Mouse (Mus musculus) heart, postnatal 14 days (tissue): ENCODE results near the gene Parp14. TPM values are rescaled to one million over a fixed set of nuclear protein-coding genes. Genes with fewer than 3 reads are reported as not detected.

Experiments
- DNase-seq, 2 experiments: peaks; one replicate each; pipeline ENCODE4 v3.0.0; 2021 to 2022
- intact Hi-C: fragments of 180-260 bp; cut with DNase I; formaldehyde crosslinking; loops from one replicate; pipeline ENCODE4 v1.15.1; 2025
- total RNA-seq, 2 experiments: library from RNA; stranded (reverse); gene quantifications; 2 replicates each; pipeline ENCODE4 v1.2.3; 2021

The Parp14 gene
- total RNA-seq, 2 experiments from 2014 or later, result 9.8 to 10.0 TPM

- intact Hi-C loops, result loop anchor here (10.0 kb wide), 1 partner anchor 172 kb away; the partner anchor contains the start of gene Wdr5b
- DNase-seq, result no peak
These were observed 1.2 kb upstream of the Parp14 start for GRCm38 (mm10) chr16:35872410-35873006.

DNA sequence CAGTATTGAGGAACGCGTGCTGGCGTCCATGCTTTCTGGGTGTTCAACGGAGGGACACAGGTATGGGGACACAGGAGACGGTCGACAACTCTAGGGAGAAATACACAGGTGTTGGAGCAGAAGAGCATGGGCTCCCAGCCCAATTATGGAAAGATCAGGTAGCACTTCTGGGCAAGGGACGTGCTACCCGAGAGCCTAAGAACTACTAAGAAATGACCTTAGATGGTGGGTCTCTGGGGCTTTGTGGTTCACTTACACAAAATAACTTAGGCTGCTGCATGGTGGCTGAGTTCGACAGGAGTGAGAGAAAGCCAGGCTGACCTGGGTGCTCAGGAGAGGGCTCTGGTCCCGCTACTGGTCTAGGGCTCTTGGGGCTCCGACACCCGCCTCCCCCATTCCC lies 554 bp upstream of the Parp14 start:
- DNase-seq, result no peak
- intact Hi-C loops, result loop anchor here (10.0 kb wide), 1 partner anchor 173 kb away; the partner anchor contains the start of gene Wdr5b

- DNase-seq, result no peak
- intact Hi-C loops, result loop anchor here (10.0 kb wide), 1 partner anchor 174 kb away; the partner anchor contains the start of gene Wdr5b
These were observed 730 bp downstream of the Parp14 start for GRCm38 (mm10) chr16:35870581-35871047.

GRCm38 (mm10) chr16:35869656-35870055 lies 1.7 kb downstream of the Parp14 start:
- DNase-seq, result no peak
- intact Hi-C loops, result loop anchor here (10.0 kb wide), 1 partner anchor 175 kb away; the partner anchor contains the start of gene Wdr5b

DNA sequence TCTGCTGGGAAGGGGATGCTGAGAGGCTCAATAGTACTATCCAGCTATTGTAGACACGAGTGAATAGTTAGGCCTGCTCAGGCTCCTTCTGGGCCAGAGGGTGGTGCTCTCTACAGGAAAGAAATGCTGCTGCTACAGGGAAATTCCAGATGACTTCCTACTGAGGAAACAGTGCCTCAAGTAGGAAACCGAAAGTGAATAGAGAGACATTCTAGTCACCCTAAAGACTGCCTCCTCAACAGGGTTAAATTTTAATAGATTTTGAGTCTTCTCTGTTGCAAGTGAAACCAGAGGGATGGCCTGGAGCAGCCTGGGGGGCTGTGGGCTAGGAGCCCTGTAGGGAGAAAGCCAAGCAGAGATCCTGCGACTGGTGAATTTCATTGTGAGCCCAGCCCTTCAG lies 2.2 kb downstream of the Parp14 start:
- peak in 1 of 2 experiments; percentile 24 for DNase-seq

GRCm38 (mm10) chr16:35867726-35868125 lies 3.6 kb downstream of the Parp14 start:
- DNase-seq, result no peak
- intact Hi-C loops, result no loop called here

More for the DNA sequence above, 2.2 kb downstream of the Parp14 start:
- intact Hi-C loops, result no loop called here

DNA sequence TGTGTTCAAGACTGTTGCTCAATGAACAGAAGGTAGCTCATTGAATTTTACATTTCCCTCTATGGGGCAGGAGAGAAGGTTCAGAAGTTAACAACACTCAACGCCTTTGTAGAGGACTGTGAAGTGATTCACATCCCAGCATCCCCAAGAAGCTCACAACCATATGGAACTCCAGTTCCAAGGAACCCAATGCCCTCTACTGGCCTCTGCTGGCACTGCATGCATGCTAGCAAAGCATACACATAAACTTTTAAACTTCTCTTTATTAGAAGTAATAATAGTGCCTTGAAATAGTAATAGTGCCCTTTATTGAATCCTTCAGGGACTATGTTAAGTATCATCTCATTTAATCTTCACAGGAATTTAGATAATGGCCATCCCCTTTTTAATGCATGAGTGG lies 9.3 kb downstream of the Parp14 start:
- DNase-seq, result no peak
- intact Hi-C loops, result no loop called here

DNA sequence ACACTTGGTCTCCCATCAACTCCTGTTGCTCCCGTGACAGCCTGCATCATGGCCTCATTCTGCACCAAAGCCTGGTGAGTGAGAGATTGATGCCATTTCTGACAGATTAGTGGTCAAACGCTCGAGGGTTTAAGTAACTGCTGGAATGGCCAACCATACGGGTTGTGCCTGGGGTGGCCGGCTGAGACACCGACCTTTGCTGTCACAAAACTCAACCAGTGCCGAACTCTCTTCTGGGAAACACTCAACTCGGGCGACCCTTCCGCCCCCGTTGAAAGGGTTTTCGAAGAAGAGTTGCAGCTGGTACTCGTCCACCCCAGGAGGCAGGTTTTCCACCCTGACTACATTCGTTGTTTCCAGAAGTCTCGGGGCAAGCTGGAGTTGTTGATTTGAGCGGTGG lies 11.1 kb downstream of the Parp14 start:
- intact Hi-C loops, result no loop called here
- no peak for DNase-seq

GRCm38 (mm10) chr16:35856766-35857165 lies 14.6 kb downstream of the Parp14 start:
- DNase-seq, result no peak
- intact Hi-C loops, result no loop called here

- DNase-seq, result no peak
- intact Hi-C loops, result no loop called here
These were observed 15.5 kb downstream of the Parp14 start for GRCm38 (mm10) chr16:35855846-35856245.

- DNase-seq, result no peak
- intact Hi-C loops, result no loop called here
These were observed 24.2 kb downstream of the Parp14 start for GRCm38 (mm10) chr16:35847138-35847537.

DNA sequence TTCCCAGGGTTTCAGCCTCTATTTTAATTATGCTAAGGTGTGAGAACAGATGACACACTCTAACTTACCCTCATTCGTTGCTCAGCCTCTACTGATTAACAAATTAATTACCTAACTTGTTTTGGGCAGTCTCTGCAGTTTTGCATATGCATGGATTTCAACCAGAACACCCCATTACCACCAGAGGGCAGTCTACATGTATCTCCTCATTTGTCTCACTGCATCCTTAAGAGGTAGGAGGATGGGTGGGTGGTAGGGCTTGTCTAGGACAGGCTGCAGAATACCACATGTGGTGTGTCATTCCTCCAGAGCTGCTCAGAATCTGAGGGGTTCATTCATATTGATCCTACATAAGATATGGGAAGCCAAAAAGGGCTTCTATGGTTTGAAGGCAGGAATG lies 31.7 kb downstream of the Parp14 start:
- DNase-seq, result peak in 1 of 2 experiments; percentile 40
- intact Hi-C loops, result no loop called here

DNA sequence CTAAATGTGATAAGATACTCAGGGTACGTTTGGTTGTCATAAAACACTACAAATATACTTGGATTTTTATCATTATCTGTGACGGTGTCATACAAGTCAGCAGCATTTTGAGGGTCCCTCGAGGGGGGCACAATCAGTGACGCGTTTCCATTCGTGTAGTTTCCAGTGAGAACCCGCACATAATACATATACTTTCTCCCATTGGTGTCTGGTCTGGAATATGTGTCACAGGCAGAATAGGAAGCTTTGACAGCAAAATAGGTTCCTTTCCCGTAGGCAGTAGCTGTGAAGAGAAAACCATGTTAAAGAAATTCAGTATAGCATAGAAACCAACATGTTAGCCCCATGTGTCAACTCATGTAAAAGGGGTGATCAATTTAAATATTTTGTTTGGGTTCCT lies 36.7 kb downstream of the Parp14 start:
- DNase-seq, result no peak
- intact Hi-C loops, result no loop called here

GRCm38 (mm10) chr16:35832926-35833325 lies 38.4 kb downstream of the Parp14 start:
- no peak for DNase-seq
- intact Hi-C loops, result no loop called here

DNA sequence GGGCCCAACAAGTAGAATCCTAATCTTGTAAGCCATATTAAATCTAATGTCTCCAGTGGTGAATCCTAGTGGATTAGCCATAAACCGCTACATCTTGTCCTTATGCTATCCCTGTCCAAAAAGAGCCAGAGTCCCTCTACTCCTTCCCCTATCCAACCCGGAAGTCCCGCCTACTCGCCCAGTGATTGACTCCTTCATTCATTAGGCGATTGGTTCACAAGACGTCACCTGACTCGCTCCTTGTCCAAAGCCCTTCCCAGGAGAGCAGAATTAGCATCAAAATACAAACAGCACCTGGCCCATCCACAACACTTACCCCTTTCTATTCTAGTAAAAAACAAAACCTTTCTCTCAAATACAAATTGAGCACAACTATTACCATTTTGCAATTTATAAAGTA lies 41.3 kb downstream of the Parp14 start:
- intact Hi-C loops, result no loop called here
- peak in 1 of 2 experiments; percentile 17 for DNase-seq

DNA sequence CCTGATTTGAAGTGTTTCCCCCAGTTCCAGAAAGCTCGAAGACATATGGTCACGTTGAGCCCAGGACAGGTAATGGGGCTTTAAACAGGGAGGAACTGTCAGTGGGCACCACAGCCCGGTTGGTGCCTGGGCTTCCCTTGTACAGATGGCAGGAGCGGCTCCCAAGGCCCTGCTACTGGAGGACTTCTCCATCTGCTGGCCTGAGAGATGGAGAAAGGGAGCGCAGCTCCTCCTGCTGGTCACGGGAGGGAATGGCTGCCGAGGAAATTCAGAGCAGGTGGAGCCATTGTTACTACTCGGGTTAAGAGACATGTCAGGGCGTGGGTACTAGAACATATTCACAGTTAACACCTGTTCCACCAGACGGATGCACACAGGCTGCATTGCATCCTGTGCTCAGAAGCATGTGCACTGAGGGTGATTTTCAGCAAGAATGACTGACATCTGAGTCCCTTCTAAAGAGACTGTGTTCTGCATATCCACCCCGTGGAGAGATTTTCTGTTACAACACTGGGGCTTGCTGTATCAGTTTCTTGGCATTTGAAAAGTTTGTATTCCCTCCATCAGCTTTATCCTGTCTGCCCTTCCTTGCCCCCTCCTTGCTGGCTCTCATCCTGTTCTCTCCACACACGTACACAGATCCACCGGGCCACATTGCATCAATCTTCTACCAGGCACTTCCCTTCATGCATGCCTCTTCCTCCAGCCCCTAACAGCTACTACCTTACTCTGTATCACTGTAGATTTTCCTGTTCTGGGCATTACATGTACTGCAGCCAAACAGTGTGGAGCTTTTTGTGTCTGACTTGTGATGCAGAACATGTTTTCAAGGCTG lies 53.9 kb downstream of the Parp14 start:
- intact Hi-C loops, result loop anchor here (1.0 to 5.0 kb wide), 4 partner anchors 45 to 500 kb away; partner anchors contain the start of gene Hspbap1
- DNase-seq, result peak; percentile 83 to 88

- no peak for DNase-seq
- intact Hi-C loops, result no loop called here
These were observed 58.2 kb downstream of the Parp14 start for GRCm38 (mm10) chr16:35813119-35813518.

- intact Hi-C loops, result no loop called here
- no peak for DNase-seq
These were observed 62.5 kb downstream of the Parp14 start for GRCm38 (mm10) chr16:35808838-35809237.

GRCm38 (mm10) chr16:35807663-35807992 lies 63.7 kb downstream of the Parp14 start:
- intact Hi-C loops, result no loop called here
- DNase-seq, result no peak

DNA sequence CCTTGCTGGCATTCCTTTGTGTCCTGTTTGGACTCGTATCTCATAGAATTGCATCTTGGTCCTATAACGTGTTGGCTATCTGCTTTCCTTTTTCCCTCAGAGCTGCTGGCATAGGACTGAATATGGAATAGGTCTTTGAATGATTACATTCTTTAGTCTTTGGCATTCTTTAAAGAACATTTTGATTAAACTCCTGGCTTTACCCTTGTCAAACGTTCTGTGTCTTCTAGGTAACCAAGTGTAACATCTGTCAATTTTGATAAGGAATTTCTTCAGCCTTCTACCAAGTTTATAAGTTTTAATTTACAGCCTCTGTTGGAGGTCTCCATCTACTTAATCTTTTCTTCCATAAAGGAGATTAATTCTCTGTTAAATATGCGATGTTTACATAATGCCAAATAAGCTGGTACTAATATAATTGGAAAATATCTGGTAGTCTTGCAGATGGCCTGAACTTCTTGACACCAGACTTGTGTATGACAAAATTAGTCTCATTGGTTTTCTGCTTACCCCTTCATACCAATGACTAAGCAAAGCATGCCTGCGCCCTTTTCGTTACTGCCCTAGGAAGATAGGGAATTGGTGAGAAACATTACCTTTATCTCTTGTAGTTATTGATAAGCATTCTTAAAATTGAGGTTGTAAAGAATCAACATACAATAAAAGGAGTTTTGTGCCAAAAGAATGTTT lies 64.2 kb downstream of the Parp14 start:
- DNase-seq, result no peak
- intact Hi-C loops, result no loop called here

DNA sequence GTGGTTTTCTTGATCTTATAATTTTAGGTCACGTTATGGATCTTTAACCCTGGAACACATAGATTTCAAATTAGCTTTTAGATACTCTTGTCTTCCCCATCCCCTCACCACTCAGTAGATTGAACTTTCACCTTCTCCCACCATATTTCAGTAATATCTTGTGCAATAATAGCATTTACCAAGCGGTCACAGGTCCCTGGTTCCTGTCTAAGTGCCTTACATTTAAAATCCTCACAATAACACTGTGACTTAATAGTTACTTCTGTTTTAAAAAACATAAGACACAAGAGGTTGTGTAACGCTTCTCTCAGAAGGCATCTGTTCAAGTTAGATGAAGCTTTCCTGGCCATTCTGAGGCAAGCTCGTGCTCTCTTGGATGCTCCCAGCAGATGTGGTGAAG lies 67.6 kb downstream of the Parp14 start:
- intact Hi-C loops, result no loop called here

More for the DNA sequence above, 67.6 kb downstream of the Parp14 start:
- no peak for DNase-seq
